Comparison of ENCODE assay signal across 13 mouse cellular contexts in genomic region chr8:121967977-121968376, GRCm38 (mm10). TPM values are rescaled to one million over a fixed set of nuclear protein-coding genes. Genes with fewer than 3 reads are reported as not detected.
A peak's percentile ranks its signal among the peaks of the same experiment; 100 is the strongest.
DNase-seq lines count a peak whose midpoint lies in the region; ATAC-seq and TF ChIP-seq lines count a peak whose summit lies in the region.
"Had no signal": no experiment of that assay in that cellular context is flagged by ENCODE, and none has a peak within 500 bp of the region (broad histone marks: within the 10 kb centered on the region; RNA-seq: fewer than 3 reads in every experiment).

No protein-coding gene starts in this region.

- H3K9me3 ChIP-seq in heart, embryonic 13.5 days: no peaks in the 10 kb centered on the region
- H3K9me3 ChIP-seq in neural tube, embryonic 14.5 days (ENCODE audit: control insufficient read depth, low read length): no peaks in the 10 kb centered on the region
- H3K9me3 ChIP-seq: megakaryocyte, embryonic 14.5 days; stomach, embryonic 15.5 days had no signal

- peak overlapping the region; percentile 84 for H3K27ac ChIP-seq in gastrocnemius, adult 2 months
- H3K27ac ChIP-seq in heart, embryonic 13.5 days (replicated peaks): no peak overlapping the region
- peak overlapping the region; percentile 55; the same call in 1 of the 2 replicates for H3K27ac ChIP-seq in neural tube, embryonic 14.5 days (ENCODE audit: low read depth, low read length)
- H3K27ac ChIP-seq: stomach, embryonic 15.5 days had no signal

- intact Hi-C loops in gastrocnemius, adult 2 months (cut with DNase I): no loop called here

- ATAC-seq in heart, embryonic 13.5 days (ENCODE audit: extremely low read depth, insufficient number of reproducible peaks, low FRiP score, low TSS enrichment): no peak
- ATAC-seq in neural tube, embryonic 14.5 days (ENCODE audit: low read depth): 0 out of 2 replicates have a peak, but pooled peaks have one; percentile 15

- peak overlapping the region; percentile 9; the same call in 1 of the 2 replicates for H3K9ac ChIP-seq in heart, embryonic 13.5 days
- H3K9ac ChIP-seq in neural tube, embryonic 14.5 days (replicated peaks; ENCODE audit: low read depth, low read length): no peak overlapping the region
- H3K9ac ChIP-seq: stomach, embryonic 15.5 days had no signal

- H3K4me1 ChIP-seq in heart, embryonic 13.5 days: peaks cover 68% of the 10 kb centered on the region
- H3K4me1 ChIP-seq in neural tube, embryonic 14.5 days (ENCODE audit: control insufficient read depth, insufficient read depth, low read length): peaks cover 34% of the 10 kb centered on the region

- H3K27me3 ChIP-seq in heart, embryonic 13.5 days (replicated peaks): no peaks in the 10 kb centered on the region
- no peaks in the 10 kb centered on the region for H3K27me3 ChIP-seq in neural tube, embryonic 14.5 days (ENCODE audit: control insufficient read depth, insufficient read depth, low read length)
- H3K27me3 ChIP-seq: megakaryocyte, embryonic 14.5 days; stomach, embryonic 15.5 days had no signal

- WGBS in heart, embryonic 13.5 days: 61% methylated on average over 4 of the region's 4 CpGs
- 13% methylated on average over 4 of the region's 4 CpGs for WGBS in neural tube, embryonic 14.5 days

- H3K4me2 ChIP-seq in heart, embryonic 13.5 days: no peak overlapping the region
- no peak overlapping the region for H3K4me2 ChIP-seq in neural tube, embryonic 14.5 days (ENCODE audit: low read depth, low read length)
- H3K4me2 ChIP-seq: stomach, embryonic 15.5 days had no signal

- H3K4me3 ChIP-seq in gastrocnemius, adult 2 months: no peak overlapping the region
- no peak overlapping the region for H3K4me3 ChIP-seq in heart, embryonic 13.5 days
- H3K4me3 ChIP-seq in neural tube, embryonic 14.5 days (ENCODE audit: low read depth, low read length): no peak overlapping the region
- H3K4me3 ChIP-seq: megakaryocyte, embryonic 14.5 days; stomach, embryonic 15.5 days had no signal

- DNase-seq in gastrocnemius, adult 2 months: no peak
- DNase-seq in gastrocnemius, adult 8-10 months (ENCODE audit: low spot score in 2 of 2): no peak
- peak; percentile 44 for DNase-seq in lung, postnatal 36 days
- no peak for DNase-seq in lung, postnatal 4 days
- no peak for DNase-seq in frontal cortex, adult 2 months (ENCODE audit: extremely low spot score in 1 of 2, low spot score in 1 of 2)
- no peak for DNase-seq in cerebellum, adult 8-10 months
- DNase-seq: cerebellum, postnatal 25 days; layer of hippocampus, postnatal 36 days had no signal

- TF ChIP-seq CTCF in gastrocnemius, adult 2 months (IDR thresholded peaks at IDR 0.05): no peak

- 0 out of 2 replicates have a peak, but pooled peaks cover 2% of the 10 kb centered on the region for H3K36me3 ChIP-seq in heart, embryonic 13.5 days
- H3K36me3 ChIP-seq in neural tube, embryonic 14.5 days (ENCODE audit: control insufficient read depth, insufficient read depth, low read length): no peaks in the 10 kb centered on the region
- H3K36me3 ChIP-seq: stomach, embryonic 15.5 days had no signal

RNA-seq across cellular contexts. Expression of gene Banp, which starts 18.4 kb away (rescaled TPM):
- total RNA-seq in gastrocnemius, adult 2 months (2021): 10 to 100 TPM in 1 of 2 experiments, 1 to 10 TPM in 1; 8.8 to 18.7 TPM
- 10 to 100 TPM in 1 of 4 experiments, 1 to 10 TPM in 3; 5.4 to 16.0 (median 6.3) TPM for total RNA-seq in gastrocnemius, adult 8-10 months (2022)
- polyA plus RNA-seq in heart, embryonic 13.5 days (2015; fragmentation: Nextera tagmentation; extraction: Ambion mirVana): 23.1 and 30.4 TPM in 2 replicates
- polyA plus RNA-seq in neural tube, embryonic 14.5 days (2014; fragmentation: Nextera tagmentation; extraction: Ambion mirVana): 47.2 and 53.9 TPM in 2 replicates
- polyA plus RNA-seq in frontal cortex, adult 2 months (2012; rRNA removed): 69.6 and 81.2 TPM in 2 replicates

RNA-seq across cellular contexts. Expression of gene Car5a, which starts 23.3 kb away (rescaled TPM):
- total RNA-seq in gastrocnemius, adult 2 months (2021): not detected
- total RNA-seq in gastrocnemius, adult 8-10 months (2022): not detected
- 0.12 and 0.31 TPM in 2 replicates for polyA plus RNA-seq in heart, embryonic 13.5 days (2015; fragmentation: Nextera tagmentation; extraction: Ambion mirVana)
- polyA plus RNA-seq in neural tube, embryonic 14.5 days (2014; fragmentation: Nextera tagmentation; extraction: Ambion mirVana): 0.16 TPM in 1 of 2 replicates, not detected in the other
- polyA plus RNA-seq in frontal cortex, adult 2 months (2012; rRNA removed): 0.34 and 0.40 TPM in 2 replicates
- total RNA-seq: granulocyte monocyte progenitor cell, adult 5-6 weeks; layer of hippocampus, postnatal 36 days had no signal
